Mouse (Mus musculus) lung, adult 18-20 months (tissue): ENCODE measurements around the gene Gns.

Experiments
- DNase-seq, 2 experiments: peaks; one replicate each; pipeline ENCODE4 v3.0.0; 2022; ENCODE audit warnings: mixed read lengths in 2 of 2

Gene Gns

DNA sequence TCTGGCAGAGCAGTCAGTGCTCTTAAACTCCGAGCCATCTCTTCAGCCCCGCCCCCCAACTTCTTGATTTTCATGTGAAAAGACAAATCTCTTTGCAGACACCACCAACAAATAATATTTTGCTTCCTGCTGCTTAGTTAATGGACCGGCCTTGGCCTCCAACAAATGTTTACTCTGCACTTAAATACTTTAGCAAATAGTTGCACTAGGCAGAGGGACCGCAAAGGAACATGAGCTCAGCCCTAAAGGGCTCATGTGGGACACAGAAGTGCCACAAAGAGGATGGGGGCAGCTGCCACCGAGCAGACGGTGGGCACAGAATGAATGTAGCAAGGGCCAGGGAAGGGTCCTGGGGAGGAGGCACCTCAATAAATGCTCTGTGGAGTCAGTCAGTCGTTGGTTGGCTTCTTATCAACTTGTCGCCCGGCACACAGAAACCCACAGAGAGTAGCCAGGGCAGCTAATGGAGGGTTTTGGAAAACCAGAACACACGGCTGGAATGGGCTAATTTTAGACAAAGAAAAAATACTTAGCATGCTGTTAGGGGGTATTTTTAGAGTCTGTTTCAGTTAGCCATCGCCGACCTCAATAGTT, 67.2 kb downstream of the Gns start:
- DNase-seq = peak; percentile 66 to 80

DNA sequence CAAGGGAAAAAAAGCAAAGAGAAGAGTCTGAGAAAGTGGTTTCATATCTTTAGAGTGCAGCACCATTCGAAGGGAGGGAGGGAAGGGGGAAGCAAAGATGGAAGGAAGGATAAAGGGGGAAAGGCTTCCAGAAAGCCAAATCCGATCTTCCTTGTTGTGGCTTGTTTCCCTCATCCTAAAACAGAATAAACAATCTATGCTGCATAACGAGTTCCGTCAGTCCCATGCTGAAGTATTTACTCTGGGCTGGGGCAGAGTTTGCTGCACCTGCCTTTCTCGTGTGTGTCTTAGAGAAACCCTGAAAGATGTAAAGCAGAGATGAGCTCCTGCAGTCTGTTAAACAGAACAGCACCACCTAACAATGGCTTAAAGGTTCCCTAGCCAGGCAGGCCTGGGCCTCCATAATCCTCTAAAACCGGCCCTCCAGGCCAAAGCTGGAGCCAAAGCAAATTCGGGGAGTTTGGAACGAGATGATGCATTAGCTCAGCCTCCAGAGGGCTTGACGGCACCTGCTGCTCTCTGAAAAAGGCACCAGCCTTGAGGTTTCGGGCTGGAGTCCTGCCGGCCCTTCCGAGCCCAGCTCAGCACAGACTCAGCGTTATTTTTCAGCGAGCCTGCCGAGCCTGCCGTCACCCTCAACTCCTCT, 67.9 kb downstream of the Gns start:
- peak in 1 of 2 experiments; percentile 62 for DNase-seq

DNA sequence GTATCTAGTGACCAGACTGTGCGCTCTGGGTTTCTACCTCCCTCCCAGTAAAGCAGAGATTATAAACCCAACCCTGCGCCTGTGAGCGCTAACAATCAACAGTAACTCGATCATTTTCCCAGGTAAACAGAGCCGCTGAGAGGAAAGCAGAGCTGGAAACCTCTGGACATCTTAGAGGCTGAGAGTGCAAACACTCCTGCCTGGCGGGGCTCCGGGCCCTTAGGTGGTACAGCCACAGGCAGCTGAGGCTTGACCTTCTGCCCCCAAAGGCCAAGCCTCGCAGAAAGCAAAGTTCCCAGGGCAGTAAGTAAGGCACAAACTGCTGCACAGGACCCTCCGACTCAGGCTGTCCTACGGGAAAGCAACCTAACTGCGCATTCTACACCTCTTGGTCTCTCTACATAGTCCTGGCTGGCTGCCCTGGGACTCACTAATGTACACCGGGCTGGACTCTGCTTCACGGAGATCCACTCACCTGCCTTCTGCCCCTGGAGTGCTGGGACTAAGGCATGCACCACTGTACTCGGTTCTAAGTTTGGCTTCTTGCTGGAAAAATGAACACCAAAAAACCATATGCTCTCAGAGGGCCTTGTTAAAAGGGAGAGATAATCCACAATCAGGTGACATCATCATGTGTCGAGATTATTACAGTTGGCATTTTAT, 69.7 kb downstream of the Gns start:
- DNase-seq = peak; percentile 65 to 76

DNA sequence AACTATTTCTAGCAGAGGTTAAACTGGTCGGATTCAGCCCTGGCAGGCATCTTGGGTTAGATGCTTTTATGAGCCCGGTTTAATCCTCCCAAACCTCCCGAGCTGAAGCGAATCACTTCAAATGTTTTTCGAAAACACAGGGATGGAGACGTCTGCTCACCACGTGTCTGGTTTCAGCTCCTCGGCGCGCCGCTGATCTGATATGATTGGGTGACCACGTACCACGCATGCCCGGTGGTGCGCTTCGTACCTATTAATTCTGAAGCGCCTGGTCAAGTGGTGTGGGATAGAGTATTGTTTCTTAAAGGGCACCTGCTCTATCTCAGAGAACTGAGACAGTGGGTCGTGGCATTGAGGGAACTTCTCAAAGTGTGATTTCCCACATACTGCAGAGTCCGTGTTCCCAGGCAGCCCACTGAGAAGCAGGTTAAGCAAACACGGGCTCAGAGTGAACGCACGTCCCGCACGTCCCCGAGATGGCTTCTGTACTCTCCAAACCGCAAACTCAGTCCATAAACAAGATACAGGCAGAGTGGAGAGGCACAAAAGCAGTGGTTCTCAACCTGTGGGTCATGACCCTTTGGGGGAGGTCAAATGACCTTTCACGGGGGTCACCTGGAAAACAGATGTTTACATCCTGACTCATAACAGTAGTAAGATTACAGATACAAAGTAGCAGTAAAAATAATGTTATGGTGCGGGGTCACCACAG, 70.8 kb downstream of the Gns start:
- DNase-seq = peak; percentile 53 to 67

DNA sequence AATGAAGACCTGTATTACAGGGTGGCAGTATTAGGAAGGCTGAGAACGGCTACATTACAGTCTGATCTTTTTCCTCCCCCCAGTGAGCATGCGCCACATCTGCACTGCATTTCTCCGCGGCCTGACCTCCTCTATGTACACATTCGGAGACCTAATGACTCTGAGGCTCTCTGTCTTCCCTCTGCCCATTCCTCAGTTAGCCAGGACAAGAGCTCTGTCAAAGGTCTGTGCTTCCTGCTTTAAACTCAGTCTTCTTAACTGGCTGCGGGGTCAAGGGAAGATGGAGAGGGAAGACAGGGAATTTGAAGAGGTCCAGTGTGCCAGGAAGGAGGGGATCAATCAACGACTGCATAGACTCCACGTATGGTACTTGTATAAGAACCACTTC, 71.4 kb downstream of the Gns start:
- no peak for DNase-seq

DNA sequence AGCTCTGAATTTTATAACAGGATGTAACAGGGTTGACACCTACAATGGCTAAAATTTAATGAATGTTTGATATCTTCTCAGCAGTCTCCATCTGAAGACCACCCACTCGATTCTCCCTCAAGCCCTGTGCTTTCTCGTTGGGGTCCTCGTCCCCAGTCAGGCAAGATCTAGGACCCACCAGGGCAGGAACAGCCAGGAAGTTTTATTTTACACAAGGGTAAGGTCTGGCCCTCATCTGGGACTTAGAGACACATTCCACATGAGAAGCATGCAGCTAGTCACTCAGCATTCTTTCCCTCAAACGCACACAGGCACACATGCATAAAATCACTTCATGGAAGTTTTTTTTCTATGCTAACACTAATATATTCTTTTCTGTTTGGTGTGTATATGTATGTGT, 71.8 kb downstream of the Gns start:
- no peak for DNase-seq

DNA sequence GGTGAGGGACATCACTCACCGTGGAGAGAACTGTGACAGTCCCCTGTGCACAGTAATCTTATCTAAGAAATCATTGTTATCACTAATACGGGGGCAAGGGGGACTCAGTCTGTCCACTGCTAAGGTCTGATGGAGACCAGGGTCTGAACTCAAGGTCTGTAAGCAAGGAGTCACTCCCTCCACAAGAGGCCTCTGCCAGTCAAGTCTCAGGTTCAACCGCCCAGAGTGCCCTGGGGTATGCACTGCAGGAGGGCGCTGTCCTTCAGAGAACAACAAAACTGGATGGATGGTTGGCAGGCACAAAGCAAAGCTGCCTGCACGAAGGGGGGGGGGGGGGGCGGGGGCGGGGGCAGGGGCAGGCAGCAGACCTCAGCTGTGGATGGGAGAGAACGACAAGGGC, 73.2 kb downstream of the Gns start:
- no peak for DNase-seq

DNA sequence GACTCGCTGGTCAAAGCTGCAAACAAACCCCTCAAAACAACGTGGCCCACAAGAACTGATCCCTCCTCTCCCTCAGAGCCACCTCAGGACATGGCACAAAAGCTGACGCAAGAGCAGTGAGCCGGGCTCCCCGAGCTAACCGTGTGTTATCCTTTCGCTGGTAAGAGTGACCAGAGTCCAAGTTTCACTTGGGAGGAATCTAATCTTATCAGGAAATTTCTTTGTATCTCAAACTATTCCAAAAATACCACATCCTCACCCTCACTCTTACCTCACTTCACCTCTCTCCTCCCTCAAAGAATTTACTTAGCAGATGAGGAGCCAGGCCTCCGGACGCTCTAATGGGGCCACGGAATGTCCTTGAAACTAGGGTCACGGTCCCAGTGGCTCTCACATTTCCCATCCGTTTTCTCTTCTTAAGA, 74.4 kb downstream of the Gns start:
- DNase-seq = peak in 1 of 2 experiments; percentile 46

DNA sequence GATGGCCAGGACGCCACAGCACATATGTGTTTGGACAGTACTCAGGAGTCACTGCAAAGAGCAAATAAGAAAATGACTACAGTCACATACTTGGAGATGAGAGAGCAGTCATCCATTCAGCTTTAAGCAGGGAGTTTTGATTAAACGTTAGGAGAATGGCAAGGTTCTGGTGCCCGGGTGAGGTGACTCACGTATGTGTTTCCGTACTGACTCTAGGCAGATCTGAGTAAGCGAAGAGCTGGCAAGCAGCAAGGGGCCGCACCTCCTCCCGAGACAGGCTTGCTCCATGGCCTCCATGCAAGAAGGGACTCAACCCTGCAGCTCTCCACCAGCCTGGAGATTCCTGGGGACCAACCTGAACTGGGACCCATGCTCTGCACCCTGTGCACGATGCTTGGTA, 78.9 kb downstream of the Gns start:
- DNase-seq = no peak

DNA sequence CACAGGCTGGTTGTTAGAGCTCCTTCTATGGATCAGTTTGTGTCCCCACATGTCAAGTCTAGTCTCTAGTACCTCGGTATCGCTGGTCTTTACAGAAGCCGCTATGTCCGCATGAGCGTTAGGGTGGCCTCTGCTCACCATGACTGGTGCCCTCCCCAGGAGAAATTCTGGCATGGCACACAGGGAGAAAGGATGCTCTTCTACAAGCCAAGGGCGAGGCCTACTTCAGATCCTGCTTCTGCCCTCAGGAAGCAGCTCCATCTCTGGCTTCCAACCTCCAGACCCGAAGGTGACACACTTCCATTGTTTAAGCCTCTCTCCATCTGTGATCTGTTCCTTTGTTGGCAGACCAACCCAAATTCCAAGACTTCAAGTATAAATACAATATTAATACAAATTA, 79.3 kb downstream of the Gns start:
- no peak for DNase-seq

DNA sequence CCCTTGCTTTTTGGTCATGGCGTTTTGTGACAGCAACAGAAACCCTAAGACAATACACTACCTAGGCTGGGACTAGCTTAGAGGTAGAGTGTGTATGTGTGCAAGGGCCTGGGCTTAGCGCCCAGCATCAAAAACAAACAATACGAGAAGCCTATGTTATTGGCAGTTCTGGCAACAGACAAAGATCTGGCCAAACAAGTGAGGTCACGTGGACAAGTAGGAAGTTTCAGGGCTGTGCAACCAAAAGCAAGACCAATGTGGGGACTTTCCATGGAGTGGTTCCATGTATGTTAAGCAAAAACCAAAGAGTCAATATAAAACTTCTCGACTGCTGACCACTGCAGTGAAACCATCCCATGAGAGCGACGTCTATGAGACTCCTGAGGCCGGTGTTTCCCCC, 80.9 kb downstream of the Gns start:
- peak in 1 of 2 experiments; percentile 69 for DNase-seq
